Mouse (Mus musculus): ENCODE measurements around the gene S100a13. TPM values are rescaled to one million over a fixed set of nuclear protein-coding genes. Genes with fewer than 3 reads are reported as not detected.

Gene S100a13
- polyA plus RNA-seq, 1 experiment from 2014 or later, result 27.3 TPM

- Histone ChIP-seq H3K4me2 (no peak overlapping the region), H3K9ac (no peak overlapping the region), H3K4me3 (ENCODE audit: low read depth, low read length) (no peak overlapping the region), H3K27me3 (ENCODE audit: insufficient read depth, low read length) (no peaks in the 10 kb centered on the region), H3K36me3 (ENCODE audit: insufficient read depth) (no peaks in the 10 kb centered on the region), H3K27ac (ENCODE audit: low read depth) (no peak overlapping the region), H3K4me1 (ENCODE audit: insufficient read depth) (no peaks in the 10 kb centered on the region), H3K9me3 (ENCODE audit: low read depth, low read length) (no peaks in the 10 kb centered on the region)
- ATAC-seq (ENCODE audit: insufficient read depth) (no peak), DNase-seq (no peak)
- WGBS, result 52% methylated on average over 5 of the region's 5 CpGs
- TF ChIP-seq CTCF (IDR thresholded peaks at IDR 0.05; ENCODE audit: low read depth), result no peak
These were observed 17.5 kb downstream of the S100a13 start for GRCm38 (mm10) chr3:90531713-90532112.

GRCm38 (mm10) chr3:90535446-90535845, 21.2 kb downstream of the S100a13 start:
- DNase-seq (no peak), ATAC-seq (ENCODE audit: insufficient read depth) (no peak)
- Histone ChIP-seq H3K36me3 (ENCODE audit: insufficient read depth) (no peaks in the 10 kb centered on the region), H3K4me2 (no peak overlapping the region), H3K9ac (no peak overlapping the region), H3K9me3 (ENCODE audit: low read depth, low read length) (no peaks in the 10 kb centered on the region), H3K27ac (ENCODE audit: low read depth) (no peak overlapping the region), H3K27me3 (ENCODE audit: insufficient read depth, low read length) (no peaks in the 10 kb centered on the region), H3K4me3 (ENCODE audit: low read depth, low read length) (no peak overlapping the region), H3K4me1 (ENCODE audit: insufficient read depth) (no peaks in the 10 kb centered on the region)
- TF ChIP-seq CTCF (IDR thresholded peaks at IDR 0.05; ENCODE audit: low read depth), result no peak
- WGBS, result 74% methylated on average over 1 of the region's 1 CpGs

- Histone ChIP-seq H3K36me3 (ENCODE audit: insufficient read depth) (no peaks in the 10 kb centered on the region), H3K9ac (no peak within 1 kb of the TSS), H3K4me3 (ENCODE audit: low read depth, low read length) (peak within 1 kb of the TSS; percentile 3; the same call in 1 of the 2 replicates), H3K9me3 (ENCODE audit: low read depth, low read length) (no peaks in the 10 kb centered on the region), H3K4me1 (ENCODE audit: insufficient read depth) (no peaks in the 10 kb centered on the region), H3K4me2 (peak within 1 kb of the TSS; percentile 45), H3K27me3 (ENCODE audit: insufficient read depth, low read length) (no peaks in the 10 kb centered on the region), H3K27ac (ENCODE audit: low read depth) (no peak within 1 kb of the TSS; the same call in 1 of the 2 replicates)
- TF ChIP-seq CTCF (IDR thresholded peaks at IDR 0.05; ENCODE audit: low read depth), result no peak
- 34% methylated on average over 10 of the region's 10 CpGs for WGBS
- DNase-seq (peak; percentile 54), ATAC-seq (ENCODE audit: insufficient read depth) (peak; percentile 77)
These were observed 23.1 kb downstream of the S100a13 start, which contains the start of gene S100a16 for GRCm38 (mm10) chr3:90537141-90537904. TSS of gene S100a16 (plus strand) at chr3:90537254.

GRCm38 (mm10) chr3:90537905-90538296, 23.7 kb downstream of the S100a13 start:
- DNase-seq (no peak), ATAC-seq (ENCODE audit: insufficient read depth) (no peak)
- Histone ChIP-seq H3K4me3 (ENCODE audit: low read depth, low read length) (peak overlapping the region; percentile 3; the same call in 1 of the 2 replicates), H3K4me2 (peak overlapping the region; percentile 45), H3K36me3 (ENCODE audit: insufficient read depth) (no peaks in the 10 kb centered on the region), H3K27ac (ENCODE audit: low read depth) (no peak overlapping the region), H3K4me1 (ENCODE audit: insufficient read depth) (no peaks in the 10 kb centered on the region), H3K27me3 (ENCODE audit: insufficient read depth, low read length) (no peaks in the 10 kb centered on the region), H3K9me3 (ENCODE audit: low read depth, low read length) (no peaks in the 10 kb centered on the region), H3K9ac (no peak overlapping the region)
- no peak for TF ChIP-seq CTCF (IDR thresholded peaks at IDR 0.05; ENCODE audit: low read depth)
- 62% methylated on average over 5 of the region's 5 CpGs for WGBS

- H3K27me3 ChIP-seq (ENCODE audit: insufficient read depth, low read length), result no peaks in the 10 kb centered on the region
- H3K4me1 ChIP-seq (ENCODE audit: insufficient read depth), result no peaks in the 10 kb centered on the region
- no peaks in the 10 kb centered on the region for H3K36me3 ChIP-seq (ENCODE audit: insufficient read depth)
- peak overlapping the region; percentile 46 for H3K4me2 ChIP-seq
- WGBS, result 54% methylated on average over 4 of the region's 4 CpGs
- peak overlapping the region; percentile 37; the same call in 1 of the 2 replicates for H3K9ac ChIP-seq
- peak overlapping the region; percentile 10 for H3K4me3 ChIP-seq (ENCODE audit: low read depth, low read length)
- H3K9me3 ChIP-seq (ENCODE audit: low read depth, low read length), result no peaks in the 10 kb centered on the region
- DNase-seq (peak; percentile 42), ATAC-seq (ENCODE audit: insufficient read depth) (peak; percentile 59; the same call in 1 of the 2 replicates)
- H3K27ac ChIP-seq (ENCODE audit: low read depth), result no peak overlapping the region
- no peak for TF ChIP-seq CTCF (IDR thresholded peaks at IDR 0.05; ENCODE audit: low read depth)
These were observed 26.7 kb downstream of the S100a13 start for GRCm38 (mm10) chr3:90540904-90541303.

- no peak for ATAC-seq (ENCODE audit: insufficient read depth)
- peak; percentile 8 for DNase-seq
These were observed 35.6 kb downstream of the S100a13 start for GRCm38 (mm10) chr3:90549676-90550420.

GRCm38 (mm10) chr3:90550421-90550790, 36.2 kb downstream of the S100a13 start:
- DNase-seq (no peak), ATAC-seq (ENCODE audit: insufficient read depth) (no peak)
- Histone ChIP-seq H3K4me3 (ENCODE audit: low read depth, low read length) (no peak overlapping the region), H3K4me1 (ENCODE audit: insufficient read depth) (no peaks in the 10 kb centered on the region), H3K36me3 (ENCODE audit: insufficient read depth) (no peaks in the 10 kb centered on the region), H3K9me3 (ENCODE audit: low read depth, low read length) (no peaks in the 10 kb centered on the region), H3K9ac (no peak overlapping the region), H3K27me3 (ENCODE audit: insufficient read depth, low read length) (no peaks in the 10 kb centered on the region), H3K4me2 (no peak overlapping the region), H3K27ac (ENCODE audit: low read depth) (no peak overlapping the region)
- 71% methylated on average over 2 of the region's 2 CpGs for WGBS
- no peak for TF ChIP-seq CTCF (IDR thresholded peaks at IDR 0.05; ENCODE audit: low read depth)

More at GRCm38 (mm10) chr3:90549676-90550420, 35.6 kb downstream of the S100a13 start:
- no peaks in the 10 kb centered on the region for H3K9me3 ChIP-seq (ENCODE audit: low read depth, low read length)
- WGBS, result 55% methylated on average over 5 of the region's 5 CpGs
- no peak overlapping the region for H3K27ac ChIP-seq (ENCODE audit: low read depth)
- H3K4me3 ChIP-seq (ENCODE audit: low read depth, low read length), result no peak overlapping the region
- no peak for TF ChIP-seq CTCF (IDR thresholded peaks at IDR 0.05; ENCODE audit: low read depth)
- no peak overlapping the region for H3K4me2 ChIP-seq
- no peak overlapping the region for H3K9ac ChIP-seq
- no peaks in the 10 kb centered on the region for H3K4me1 ChIP-seq (ENCODE audit: insufficient read depth)
- H3K36me3 ChIP-seq (ENCODE audit: insufficient read depth), result no peaks in the 10 kb centered on the region
- H3K27me3 ChIP-seq (ENCODE audit: insufficient read depth, low read length), result no peaks in the 10 kb centered on the region
